Mouse (Mus musculus) hindbrain, embryonic 10.5 days (tissue): ENCODE measurements around the gene Celf1. TPM values are rescaled to one million over a fixed set of nuclear protein-coding genes. Genes with fewer than 3 reads are reported as not detected.

ENCODE experiments used
- DNase-seq: peaks from one replicate; pipeline ENCODE4 v3.0.0-alpha.2; 2017; ENCODE audit warnings: low spot score
- H3K27ac ChIP-seq: fragments of 300-500 bp; sonication (generic); 2 replicates; pipeline ENCODE4 v1.5.1; 2016; ENCODE audit warnings: mild to moderate bottlenecking, moderate library complexity
- H3K27me3 ChIP-seq: fragments of 300-500 bp; sonication (generic); 2 replicates; pipeline ENCODE4 v1.6.1; 2016; ENCODE audit warnings: mild to moderate bottlenecking; ENCODE audit not compliant: poor library complexity, insufficient read depth, severe bottlenecking
- H3K36me3 ChIP-seq: fragments of 300-500 bp; sonication (generic); 2 replicates; pipeline ENCODE4 v1.6.1; 2016; ENCODE audit warnings: mild to moderate bottlenecking, moderate library complexity
- H3K4me1 ChIP-seq: fragments of 300-500 bp; sonication (generic); replicated peaks from 2 replicates; pipeline ENCODE4 v1.6.1; 2016; ENCODE audit warnings: mild to moderate bottlenecking
- H3K4me3 ChIP-seq: fragments of 300-500 bp; sonication (generic); 2 replicates; pipeline ENCODE4 v1.5.1; 2016; ENCODE audit warnings: mild to moderate bottlenecking, moderate library complexity
- H3K9me3 ChIP-seq: fragments of 300-500 bp; sonication (generic); 2 replicates; pipeline ENCODE4 v1.6.1; 2016; ENCODE audit warnings: mild to moderate bottlenecking, moderate library complexity
- WGBS: fragments of 180-500 bp; shearing (Covaris S2); methylation state at CpG from one replicate; pipeline ENCODE4 v1.1.7; 2016; 5-methylcytosine and 5-hydroxymethylcytosine counted together
- polyA plus RNA-seq: library from polyadenylated mRNA; unstranded; fragments of >200 nt; fragmentation: Nextera tagmentation; extraction: Ambion mirVana; gene quantifications from 2 replicates; pipeline ENCODE4 v1.2.1, GENCODE M21; 2016

Celf1 gene
- polyA plus RNA-seq, 1 experiment from 2014 or later = 129 TPM

GRCm38 (mm10) chr2:90956053-90956452 lies 15.9 kb downstream of the Celf1 start:
- Histone ChIP-seq H3K9me3 (no peaks in the 10 kb centered on the region), H3K27ac (no peak overlapping the region), H3K4me3 (no peak overlapping the region), H3K4me1 (peaks cover 20% of the 10 kb centered on the region), H3K27me3 (no peaks in the 10 kb centered on the region), H3K36me3 (peaks cover 18% of the 10 kb centered on the region)
- 29% methylated on average over 1 of the region's 1 CpGs for WGBS
- no peak for DNase-seq

- peaks cover 18% of the 10 kb centered on the region for H3K4me1 ChIP-seq
Observed at GRCm38 (mm10) chr2:90958856-90959255, 18.7 kb downstream of the Celf1 start.

GRCm38 (mm10) chr2:90960012-90960411 lies 19.8 kb downstream of the Celf1 start:
- DNase-seq = no peak
- Histone ChIP-seq H3K36me3 (peaks cover 17% of the 10 kb centered on the region), H3K27ac (no peak overlapping the region), H3K4me1 (peaks cover 16% of the 10 kb centered on the region), H3K4me3 (no peak overlapping the region), H3K27me3 (no peaks in the 10 kb centered on the region), H3K9me3 (no peaks in the 10 kb centered on the region)
- 96% methylated on average over 2 of the region's 2 CpGs for WGBS

More at GRCm38 (mm10) chr2:90958856-90959255, 18.7 kb downstream of the Celf1 start:
- peaks cover 17% of the 10 kb centered on the region for H3K36me3 ChIP-seq
- H3K9me3 ChIP-seq = no peaks in the 10 kb centered on the region
- WGBS = 92% methylated on average over 3 of the region's 3 CpGs
- no peak overlapping the region for H3K4me3 ChIP-seq
- H3K27me3 ChIP-seq = no peaks in the 10 kb centered on the region
- H3K27ac ChIP-seq = no peak overlapping the region
- DNase-seq = no peak

- no peak for DNase-seq
- Histone ChIP-seq H3K27me3 (no peaks in the 10 kb centered on the region), H3K4me1 (no peaks in the 10 kb centered on the region), H3K9me3 (no peaks in the 10 kb centered on the region), H3K4me3 (no peak overlapping the region), H3K36me3 (peaks cover 14% of the 10 kb centered on the region), H3K27ac (no peak overlapping the region)
- 92% methylated on average over 1 of the region's 1 CpGs for WGBS
Observed at GRCm38 (mm10) chr2:90963304-90963703, 23.1 kb downstream of the Celf1 start.

- H3K36me3 ChIP-seq = peaks cover 7% of the 10 kb centered on the region; the same call in 1 of the 2 replicates
- no peak overlapping the region for H3K4me3 ChIP-seq
- no peak overlapping the region for H3K27ac ChIP-seq
- DNase-seq = no peak
- no peaks in the 10 kb centered on the region for H3K9me3 ChIP-seq
- H3K27me3 ChIP-seq = no peaks in the 10 kb centered on the region
- WGBS = 88% methylated on average over 7 of the region's 7 CpGs
- no peaks in the 10 kb centered on the region for H3K4me1 ChIP-seq
Observed at GRCm38 (mm10) chr2:90964811-90965465, 24.8 kb downstream of the Celf1 start.

GRCm38 (mm10) chr2:90965466-90966080 lies 25.4 kb downstream of the Celf1 start:
- Histone ChIP-seq H3K36me3 (peaks cover 7% of the 10 kb centered on the region; the same call in 1 of the 2 replicates), H3K27me3 (no peaks in the 10 kb centered on the region), H3K4me1 (no peaks in the 10 kb centered on the region), H3K4me3 (no peak overlapping the region), H3K9me3 (no peaks in the 10 kb centered on the region), H3K27ac (no peak overlapping the region)
- no peak for DNase-seq
- WGBS = 94% methylated on average over 2 of the region's 2 CpGs

GRCm38 (mm10) chr2:90970606-90971005 lies 30.4 kb downstream of the Celf1 start:
- Histone ChIP-seq H3K36me3 (peaks cover 29% of the 10 kb centered on the region), H3K4me1 (no peaks in the 10 kb centered on the region), H3K4me3 (no peak overlapping the region), H3K27me3 (no peaks in the 10 kb centered on the region), H3K9me3 (no peaks in the 10 kb centered on the region), H3K27ac (no peak overlapping the region)
- DNase-seq = no peak

- Histone ChIP-seq H3K4me1 (no peaks in the 10 kb centered on the region), H3K9me3 (no peaks in the 10 kb centered on the region)
- DNase-seq = no peak
Observed at GRCm38 (mm10) chr2:90974101-90974500, 33.9 kb downstream of the Celf1 start.

GRCm38 (mm10) chr2:90975181-90975835 lies 35.1 kb downstream of the Celf1 start:
- WGBS = 88% methylated on average over 7 of the region's 7 CpGs
- no peaks in the 10 kb centered on the region for H3K9me3 ChIP-seq
- no peak overlapping the region for H3K27ac ChIP-seq
- no peak for DNase-seq
- no peaks in the 10 kb centered on the region for H3K27me3 ChIP-seq
- H3K36me3 ChIP-seq = peaks cover 25% of the 10 kb centered on the region
- H3K4me3 ChIP-seq = no peak overlapping the region
- no peaks in the 10 kb centered on the region for H3K4me1 ChIP-seq

More at GRCm38 (mm10) chr2:90974101-90974500, 33.9 kb downstream of the Celf1 start:
- Histone ChIP-seq H3K27ac (no peak overlapping the region), H3K27me3 (no peaks in the 10 kb centered on the region), H3K36me3 (peaks cover 25% of the 10 kb centered on the region), H3K4me3 (no peak overlapping the region)

- Histone ChIP-seq H3K27me3 (no peaks in the 10 kb centered on the region), H3K9me3 (no peaks in the 10 kb centered on the region), H3K4me3 (no peak overlapping the region), H3K36me3 (peaks cover 23% of the 10 kb centered on the region), H3K4me1 (no peaks in the 10 kb centered on the region), H3K27ac (no peak overlapping the region)
- 90% methylated on average over 2 of the region's 2 CpGs for WGBS
- no peak for DNase-seq
Observed at GRCm38 (mm10) chr2:90976590-90976989, 36.4 kb downstream of the Celf1 start.

GRCm38 (mm10) chr2:90977291-90977690 lies 37.1 kb downstream of the Celf1 start:
- no peaks in the 10 kb centered on the region for H3K9me3 ChIP-seq
- H3K4me1 ChIP-seq = no peaks in the 10 kb centered on the region
- H3K36me3 ChIP-seq = peaks cover 17% of the 10 kb centered on the region
- no peaks in the 10 kb centered on the region for H3K27me3 ChIP-seq
- 85% methylated on average over 4 of the region's 4 CpGs for WGBS
- H3K27ac ChIP-seq = no peak overlapping the region
- DNase-seq = no peak
- H3K4me3 ChIP-seq = no peak overlapping the region

GRCm38 (mm10) chr2:90986055-90986454 lies 45.9 kb downstream of the Celf1 start:
- peaks cover 5% of the 10 kb centered on the region; the same call in 1 of the 2 replicates for H3K36me3 ChIP-seq
- H3K4me3 ChIP-seq = no peak overlapping the region
- peaks cover 16% of the 10 kb centered on the region for H3K4me1 ChIP-seq
- H3K9me3 ChIP-seq = no peaks in the 10 kb centered on the region
- H3K27ac ChIP-seq = no peak overlapping the region
- 95% methylated on average over 3 of the region's 3 CpGs for WGBS
- no peaks in the 10 kb centered on the region for H3K27me3 ChIP-seq
- no peak for DNase-seq

GRCm38 (mm10) chr2:91008536-91008935 lies 68.4 kb downstream of the Celf1 start:
- Histone ChIP-seq H3K27ac (no peak overlapping the region), H3K27me3 (no peaks in the 10 kb centered on the region), H3K4me1 (no peaks in the 10 kb centered on the region), H3K36me3 (peaks cover 98% of the 10 kb centered on the region), H3K4me3 (no peak overlapping the region), H3K9me3 (no peaks in the 10 kb centered on the region)
- DNase-seq = no peak
- 96% methylated on average over 8 of the region's 8 CpGs for WGBS
